Mouse (Mus musculus) CH12.LX (cell line): ENCODE results near the gene Pip5k1b.

Source experiments
- CHD2 ChIP-seq: IDR thresholded peaks from 2 replicates; pipeline ENCODE4 v1.6.1; 2011; ENCODE audit warnings: low read length, improper control_type of control experiment
- CTCF ChIP-seq, 2 experiments: IDR thresholded peaks in 1 of 2; conservative IDR thresholded peaks in 1 of 2; 2 replicates each; pipeline ENCODE4 v1.5.1; 2011 to 2012; ENCODE audit warnings: low read depth in 2 of 2, low read length in 2 of 2, improper control_type of control experiment in 1 of 2, inconsistent platforms in 1 of 2, mild to moderate bottlenecking in 1 of 2, moderate library complexity in 1 of 2
- E2F4 ChIP-seq: IDR thresholded peaks from 2 replicates; pipeline ENCODE4 v1.6.1; 2011; ENCODE audit warnings: low read depth, low read length, improper control_type of control experiment; ENCODE audit not compliant: insufficient replicate concordance
- EP300 ChIP-seq: IDR thresholded peaks from 2 replicates; pipeline ENCODE4 v1.6.1; 2011; ENCODE audit warnings: low read length, improper control_type of control experiment
- HCFC1 ChIP-seq: IDR thresholded peaks from 2 replicates; pipeline ENCODE4 v1.6.1; 2012; ENCODE audit warnings: low read depth, mild to moderate bottlenecking, inconsistent platforms, low read length, improper control_type of control experiment
- KAT2A ChIP-seq: IDR thresholded peaks from 2 replicates; pipeline ENCODE4 v1.6.1; 2012; ENCODE audit warnings: low read length, improper control_type of control experiment, inconsistent platforms; ENCODE audit not compliant: insufficient replicate concordance
- MAFK ChIP-seq: IDR thresholded peaks from 2 replicates; pipeline ENCODE4 v1.6.1; 2011; ENCODE audit warnings: low read length, improper control_type of control experiment; ENCODE audit not compliant: insufficient replicate concordance
- NRF1 ChIP-seq: IDR thresholded peaks from 2 replicates; pipeline ENCODE4 v1.6.1; 2014; ENCODE audit warnings: low read depth, mild to moderate bottlenecking, inconsistent platforms, low read length, improper control_type of control experiment, moderate library complexity
- PAX5 ChIP-seq: IDR thresholded peaks from 2 replicates; pipeline ENCODE4 v1.6.1; 2012; ENCODE audit warnings: low read length, inconsistent platforms, mixed read lengths
- POLR2A ChIP-seq: IDR thresholded peaks from 2 replicates; pipeline ENCODE4 v1.6.1; 2011; ENCODE audit warnings: low read depth, mild to moderate bottlenecking, improper control_type of control experiment, low read length
- SMC3 ChIP-seq: IDR thresholded peaks from 2 replicates; pipeline ENCODE4 v1.6.1; 2011; ENCODE audit warnings: low read depth, low read length, improper control_type of control experiment
- TBP ChIP-seq: conservative IDR thresholded peaks from 2 replicates; pipeline ENCODE4 v1.6.1; 2011; ENCODE audit warnings: low read depth, low read length, improper control_type of control experiment
- ZC3H11A ChIP-seq: IDR thresholded peaks from 2 replicates; pipeline ENCODE4 v1.6.1; 2012; ENCODE audit warnings: low read depth, mild to moderate bottlenecking, inconsistent platforms, low read length, improper control_type of control experiment

DNA sequence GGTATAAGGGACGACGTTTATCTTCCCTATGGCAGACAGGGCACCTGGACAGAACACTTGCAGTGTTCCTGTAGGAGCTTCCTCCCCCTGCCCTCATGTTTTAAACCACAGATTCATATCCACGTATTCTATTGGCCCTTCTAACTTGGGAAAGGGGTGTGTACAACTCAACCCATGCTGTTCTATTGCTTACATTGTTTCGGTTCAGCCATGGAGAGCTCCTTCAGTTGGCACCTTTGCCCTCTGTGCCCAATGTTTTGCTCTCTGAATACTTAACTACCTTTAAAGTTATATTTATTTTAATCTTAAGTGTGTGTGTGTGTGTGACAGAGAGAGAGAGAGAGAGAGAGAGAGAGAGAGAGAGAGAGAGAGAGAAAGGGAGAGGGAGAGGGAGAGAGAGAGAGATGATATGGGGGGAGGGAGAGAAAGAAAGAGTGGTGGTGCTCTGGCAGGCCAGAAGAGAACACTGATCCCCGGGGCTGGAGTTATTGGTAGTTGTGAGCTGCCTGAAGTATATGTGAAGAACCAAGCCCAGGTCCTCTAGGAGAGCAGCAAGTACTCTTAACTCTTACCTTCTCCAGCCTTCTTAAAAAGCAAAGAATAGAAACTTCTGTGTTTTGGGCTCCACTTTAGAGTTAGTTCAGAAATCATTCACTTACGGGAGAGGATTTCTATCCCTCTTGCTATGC is 234.3 kb downstream of the Pip5k1b start:
- TF ChIP-seq CTCF (conservative IDR thresholded peaks at IDR 0.05 in 1 of 2, IDR thresholded peaks at IDR 0.05 in 1 of 2; ENCODE audit: low read depth in 2 of 2, low read length in 2 of 2) (no peak), POLR2A (no peak), HCFC1 (no peak), ZC3H11A (no peak), KAT2A (no peak), CHD2 (no peak), NRF1 (no peak), EP300 (no peak), SMC3 (no peak), MAFK (no peak), E2F4 (no peak), TBP (no peak), PAX5 (no peak)
